Mouse (Mus musculus) olfactory bulb, adult 2 months (tissue): ENCODE measurements around the gene Prkar1b. TPM values are rescaled to one million over a fixed set of nuclear protein-coding genes. Genes with fewer than 3 reads are reported as not detected.

Experiments
- H3K27ac ChIP-seq: fragments of 200-500 bp; 2 replicates; pipeline ENCODE4 v1.5.1; 2012; ENCODE audit warnings: low read depth, low read length; ENCODE audit not compliant: insufficient read depth
- H3K4me1 ChIP-seq: fragments of 200-500 bp; 2 replicates; pipeline ENCODE4 v1.6.1; 2012; ENCODE audit warnings: low read length; ENCODE audit not compliant: control insufficient read depth, insufficient read depth
- H3K4me3 ChIP-seq: fragments of 200-500 bp; 2 replicates; pipeline ENCODE4 v1.5.1; 2012; ENCODE audit warnings: mild to moderate bottlenecking, low read depth, low read length, moderate library complexity; ENCODE audit not compliant: insufficient read depth
- CTCF ChIP-seq: fragments of 200-500 bp; IDR thresholded peaks from 2 replicates; pipeline ENCODE4 v1.5.1; 2012; ENCODE audit warnings: low read depth, mild to moderate bottlenecking, low read length, moderate library complexity; ENCODE audit not compliant: insufficient read depth
- POLR2A ChIP-seq: fragments of 200-500 bp; IDR thresholded peaks from 2 replicates; pipeline ENCODE4 v1.6.1; 2012; ENCODE audit warnings: mild to moderate bottlenecking, low read depth, low read length, moderate library complexity; ENCODE audit not compliant: insufficient read depth
- WGBS: fragments of 180-500 bp; shearing (Covaris S2); methylation state at CpG from one replicate; pipeline ENCODE4 v1.1.7; 2018; 5-methylcytosine and 5-hydroxymethylcytosine counted together
- polyA plus RNA-seq: library from polyadenylated mRNA; stranded (reverse); fragments of >200 nt; gene quantifications from 2 replicates; pipeline ENCODE4 v1.2.4, GENCODE M21; 2012; ENCODE audit warnings: low replicate concordance; ENCODE audit not compliant: missing spikeins, insufficient read depth, insufficient read length

The Prkar1b gene
- polyA plus RNA-seq, 1 experiment = not detected

- Histone ChIP-seq H3K27ac (0 out of 2 replicates have a peak overlapping the region, but pooled peaks have one; percentile 4), H3K4me1 (peaks cover 45% of the 10 kb centered on the region), H3K4me3 (no peak overlapping the region)
- WGBS = 39% methylated on average over 6 of the region's 6 CpGs
- TF ChIP-seq CTCF (no peak), POLR2A (no peak)
These were observed 68.4 kb downstream of the Prkar1b start for GRCm38 (mm10) chr5:139081370-139081769.

- WGBS = 61% methylated on average over 4 of the region's 4 CpGs
- Histone ChIP-seq H3K27ac (no peak overlapping the region), H3K4me3 (no peak overlapping the region), H3K4me1 (peaks cover 27% of the 10 kb centered on the region)
- no peak for TF ChIP-seq POLR2A
- no peak for TF ChIP-seq CTCF
These were observed 71.7 kb downstream of the Prkar1b start for GRCm38 (mm10) chr5:139078156-139078462.

DNA sequence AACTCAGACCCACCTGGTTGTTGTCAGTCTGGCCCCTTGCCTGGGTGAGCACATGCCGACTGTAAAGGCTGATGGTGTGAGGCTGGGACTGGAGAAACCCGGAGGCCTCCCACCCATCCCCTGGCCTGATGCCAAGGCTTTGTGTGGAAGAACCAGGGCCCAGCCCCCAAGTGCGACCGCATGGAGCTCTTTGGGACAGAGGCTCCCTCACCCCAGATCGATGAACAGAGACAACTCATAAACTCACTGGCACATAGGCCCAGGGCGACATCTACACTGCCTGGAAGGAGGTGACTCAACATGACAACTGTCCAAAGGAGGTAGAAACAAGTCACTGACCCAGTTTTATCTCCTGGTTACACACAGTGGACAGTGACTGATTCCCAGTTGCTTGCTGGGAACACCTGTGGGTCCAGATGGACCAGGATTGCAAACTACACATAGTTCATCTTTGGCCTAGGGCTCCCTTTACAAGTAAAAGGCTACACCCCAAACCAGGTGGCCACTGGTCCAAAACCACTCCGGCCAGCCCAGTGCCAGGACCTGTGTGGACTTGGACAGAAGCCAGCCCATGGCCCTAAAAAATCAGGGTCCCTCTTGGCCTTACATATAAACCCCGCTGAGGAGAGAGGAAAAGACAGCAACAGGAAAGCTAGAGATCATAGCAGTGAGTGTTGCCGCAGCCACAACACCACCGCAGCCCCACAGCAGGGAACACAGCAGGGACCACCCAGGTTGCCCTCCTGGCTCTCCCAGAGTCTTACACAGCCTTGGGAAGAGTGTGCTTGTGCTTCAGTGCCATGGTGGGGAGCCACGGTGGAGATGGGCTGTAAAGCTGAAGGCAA, 72.3 kb downstream of the Prkar1b start:
- peaks cover 24% of the 10 kb centered on the region for H3K4me1 ChIP-seq
- no peak overlapping the region for H3K27ac ChIP-seq
- H3K4me3 ChIP-seq = no peak overlapping the region
- no peak for TF ChIP-seq POLR2A
- TF ChIP-seq CTCF = no peak
- 51% methylated on average over 11 of the region's 11 CpGs for WGBS

DNA sequence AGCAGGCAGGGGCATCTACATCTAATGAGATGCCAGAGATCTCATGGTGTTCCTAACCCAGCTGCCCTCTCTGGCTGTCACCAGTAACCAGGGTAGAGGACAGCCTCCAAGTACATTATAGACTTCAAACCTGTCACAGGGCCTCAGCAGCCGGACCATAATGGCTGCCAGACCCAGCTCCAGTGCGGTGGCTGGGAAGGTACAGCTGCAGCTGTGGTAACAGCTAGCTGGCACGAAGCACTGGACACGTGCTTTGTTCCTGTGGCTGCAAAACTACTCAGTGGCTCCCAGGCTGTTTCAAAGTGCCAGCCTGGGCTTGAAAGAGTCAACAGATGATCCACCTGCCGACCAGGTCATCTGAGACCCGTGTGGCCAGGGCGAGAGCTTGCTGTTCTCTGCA, 73.4 kb downstream of the Prkar1b start:
- Histone ChIP-seq H3K4me3 (no peak overlapping the region), H3K27ac (no peak overlapping the region), H3K4me1 (peaks cover 24% of the 10 kb centered on the region)
- no peak for TF ChIP-seq CTCF
- no peak for TF ChIP-seq POLR2A
- 58% methylated on average over 7 of the region's 7 CpGs for WGBS

DNA sequence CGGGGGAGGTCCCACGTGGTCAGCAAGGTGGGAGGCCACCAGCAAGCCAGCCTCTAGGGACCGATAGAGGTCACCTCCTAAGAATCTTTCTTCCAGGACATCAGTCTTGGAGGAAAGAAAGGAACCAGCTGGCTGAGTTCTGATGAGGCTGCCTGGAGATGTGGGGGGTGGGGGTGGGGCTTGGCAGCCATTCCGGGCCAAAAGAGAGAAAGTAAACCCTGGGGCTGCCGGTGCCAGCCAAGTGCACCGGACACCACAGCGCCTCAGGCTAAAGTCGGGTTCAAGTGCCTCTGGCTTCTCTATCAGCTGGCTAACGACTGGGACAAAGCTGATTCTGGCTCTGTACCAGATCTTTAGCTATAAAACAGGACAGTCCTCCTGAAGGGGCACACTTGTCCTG, 74.0 kb downstream of the Prkar1b start:
- peaks cover 24% of the 10 kb centered on the region for H3K4me1 ChIP-seq
- H3K27ac ChIP-seq = no peak overlapping the region
- WGBS = 23% methylated on average over 9 of the region's 9 CpGs
- H3K4me3 ChIP-seq = no peak overlapping the region
- no peak for TF ChIP-seq CTCF
- TF ChIP-seq POLR2A = no peak

- 46% methylated on average over 3 of the region's 3 CpGs for WGBS
- no peak overlapping the region for H3K4me3 ChIP-seq
- no peak overlapping the region for H3K27ac ChIP-seq
- H3K4me1 ChIP-seq = peaks cover 24% of the 10 kb centered on the region
- TF ChIP-seq POLR2A = no peak
- peak; percentile 42; the same call in 1 of the 2 replicates for TF ChIP-seq CTCF
These were observed 74.7 kb downstream of the Prkar1b start for GRCm38 (mm10) chr5:139075125-139075524.

- Histone ChIP-seq H3K4me3 (no peak overlapping the region), H3K4me1 (peaks cover 24% of the 10 kb centered on the region), H3K27ac (no peak overlapping the region)
- 94% methylated on average over 7 of the region's 7 CpGs for WGBS
- no peak for TF ChIP-seq POLR2A
- no peak for TF ChIP-seq CTCF
These were observed 75.8 kb downstream of the Prkar1b start for GRCm38 (mm10) chr5:139073977-139074376.

DNA sequence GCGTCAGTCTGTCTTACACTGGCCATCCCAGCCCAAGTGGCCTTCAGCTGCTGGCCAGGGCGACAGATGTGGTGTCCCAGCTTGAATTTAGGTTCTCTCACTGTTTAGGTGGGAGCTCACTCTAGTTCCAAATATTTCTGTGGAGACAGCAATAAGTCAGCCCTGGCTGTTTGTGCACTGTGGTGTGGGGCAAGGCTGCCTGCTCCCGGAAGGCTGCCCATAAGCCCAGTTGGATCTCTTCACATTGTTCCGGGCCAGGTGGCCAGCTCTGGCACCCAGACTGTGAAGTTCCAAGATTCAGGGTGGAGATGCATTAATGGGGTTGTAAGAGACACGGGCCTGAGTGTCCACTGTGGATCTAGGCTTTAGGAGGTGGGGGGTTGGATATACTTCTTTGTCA, 76.9 kb downstream of the Prkar1b start:
- WGBS = 88% methylated on average over 5 of the region's 5 CpGs
- Histone ChIP-seq H3K27ac (no peak overlapping the region), H3K4me1 (peaks cover 19% of the 10 kb centered on the region), H3K4me3 (no peak overlapping the region)
- no peak for TF ChIP-seq POLR2A
- TF ChIP-seq CTCF = no peak

DNA sequence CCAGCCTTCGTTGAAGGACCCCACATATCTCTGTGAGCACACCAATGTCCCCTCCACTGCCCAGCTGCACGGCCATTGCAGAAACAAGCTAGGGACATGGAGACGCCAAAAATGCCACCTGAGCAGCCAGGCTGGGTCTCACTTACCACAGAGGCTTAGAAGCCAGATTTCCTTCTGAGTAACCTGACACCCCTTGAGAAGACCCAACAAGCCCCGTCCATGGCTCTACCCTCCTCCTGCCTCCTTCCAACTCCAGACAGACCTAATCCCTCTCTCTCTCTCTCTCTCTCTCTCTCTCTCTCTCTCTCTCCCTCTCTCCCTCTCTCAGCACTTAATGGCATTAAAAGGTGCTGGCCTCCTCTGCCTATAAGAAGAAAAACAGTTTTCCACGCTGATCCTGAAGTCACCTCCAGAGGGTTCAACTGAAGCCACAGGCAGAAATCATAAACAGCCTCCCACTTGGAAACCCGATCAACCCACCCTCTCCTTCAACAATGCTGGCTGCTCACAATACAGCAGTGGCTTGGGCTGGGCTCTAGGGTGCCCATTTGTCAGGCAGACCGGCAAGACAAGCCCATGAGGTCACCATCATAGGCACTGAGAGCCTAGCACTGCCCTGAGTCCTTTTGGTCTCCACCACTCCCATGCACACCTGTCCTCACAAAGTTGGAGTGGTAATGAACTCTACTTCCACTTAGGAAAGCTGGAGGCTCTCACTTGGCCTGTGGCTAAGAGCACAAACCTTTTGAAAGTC, 82.8 kb downstream of the Prkar1b start:
- 66% methylated on average over 7 of the region's 7 CpGs for WGBS
- no peak overlapping the region for H3K27ac ChIP-seq
- H3K4me3 ChIP-seq = no peak overlapping the region
- no peaks in the 10 kb centered on the region for H3K4me1 ChIP-seq
- no peak for TF ChIP-seq POLR2A
- no peak for TF ChIP-seq CTCF
